Mouse (Mus musculus) kidney, embryonic 16.5 days (tissue): ENCODE results near the gene Epb41l1. TPM values are rescaled to one million over a fixed set of nuclear protein-coding genes. Genes with fewer than 3 reads are reported as not detected.
A peak's percentile ranks its signal among the peaks of the same experiment; 100 is the strongest.
"Not testable (repeated sequence)": the region's sequence is repeated elsewhere in the genome, so short reads cannot be mapped to it uniquely, and the experiment has no call there.

ENCODE experiments used
- ATAC-seq: fragments of 200-750 bp; cut with Nextera tagmentation; 2 replicates; pipeline ENCODE4 v1.8.0; 2017; ENCODE audit warnings: moderate TSS enrichment; ENCODE audit not compliant: low FRiP score, low TSS enrichment
- H3K27ac ChIP-seq: fragments of 300-500 bp; sonication (generic); 2 replicates; pipeline ENCODE4 v1.5.1; 2014; ENCODE audit warnings: low read length
- H3K27me3 ChIP-seq: fragments of 300-500 bp; sonication (generic); 2 replicates; pipeline ENCODE4 v1.6.1; 2014; ENCODE audit warnings: low read length, control low read depth, mixed read lengths; ENCODE audit not compliant: insufficient read depth
- H3K36me3 ChIP-seq: fragments of 300-500 bp; sonication (generic); 2 replicates; pipeline ENCODE4 v1.6.1; 2014; ENCODE audit warnings: low read length, control low read depth, mixed read lengths; ENCODE audit not compliant: insufficient read depth
- H3K4me1 ChIP-seq: fragments of 300-500 bp; sonication (generic); 2 replicates; pipeline ENCODE4 v1.6.1; 2014; ENCODE audit warnings: low read length, control low read depth, mixed read lengths; ENCODE audit not compliant: insufficient read depth
- H3K4me2 ChIP-seq: fragments of 300-500 bp; sonication (generic); replicated peaks from 2 replicates; pipeline ENCODE4 v1.6.1; 2014; ENCODE audit warnings: low read depth, low read length
- H3K4me3 ChIP-seq: fragments of 300-500 bp; sonication (generic); 2 replicates; pipeline ENCODE4 v1.5.1; 2014; ENCODE audit warnings: mild to moderate bottlenecking, low read length
- H3K9ac ChIP-seq: fragments of 300-500 bp; sonication (generic); replicated peaks from 2 replicates; pipeline ENCODE4 v1.6.1; 2014; ENCODE audit warnings: low read length
- H3K9me3 ChIP-seq: fragments of 300-500 bp; sonication (generic); 2 replicates; pipeline ENCODE4 v1.6.1; 2016; ENCODE audit warnings: low read length, control low read depth
- WGBS: fragments of 180-500 bp; shearing (Covaris S2); extraction: QIAGEN DNeasy Blood & Tissue Kit; methylation state at CpG from one replicate; pipeline ENCODE4 v1.1.7; 2014; 5-methylcytosine and 5-hydroxymethylcytosine counted together
- polyA plus RNA-seq: library from polyadenylated mRNA; unstranded; fragments of >200 nt; fragmentation: Nextera tagmentation; extraction: Ambion mirVana; gene quantifications from 2 replicates; pipeline ENCODE4 v1.2.1, GENCODE M21; 2015

Epb41l1 gene
- polyA plus RNA-seq, 1 experiment from 2014 or later, result 2.1 TPM

GRCm38 (mm10) chr2:156512028-156512427 lies 91.3 kb downstream of the Epb41l1 start:
- no peak for ATAC-seq
- H3K36me3 ChIP-seq, result peaks cover 9% of the 10 kb centered on the region; the same call in 1 of the 2 replicates
- 70% methylated on average over 7 of the region's 7 CpGs for WGBS
- no peak overlapping the region for H3K4me2 ChIP-seq
- no peaks in the 10 kb centered on the region for H3K4me1 ChIP-seq
- H3K9ac ChIP-seq, result no peak overlapping the region
- H3K27ac ChIP-seq, result no peak overlapping the region
- no peaks in the 10 kb centered on the region for H3K27me3 ChIP-seq
- no peak overlapping the region for H3K4me3 ChIP-seq
- no peaks in the 10 kb centered on the region for H3K9me3 ChIP-seq

- no peaks in the 10 kb centered on the region for H3K9me3 ChIP-seq
- H3K4me2 ChIP-seq, result no peak overlapping the region
- peaks cover 9% of the 10 kb centered on the region; the same call in 1 of the 2 replicates for H3K36me3 ChIP-seq
- H3K27me3 ChIP-seq, result no peaks in the 10 kb centered on the region
- no peak overlapping the region for H3K27ac ChIP-seq
- 65% methylated on average over 2 of the region's 6 CpGs for WGBS
- no peak overlapping the region for H3K4me3 ChIP-seq
- ATAC-seq, result no peak
- no peak overlapping the region for H3K9ac ChIP-seq
- no peaks in the 10 kb centered on the region for H3K4me1 ChIP-seq
These were observed 91.9 kb downstream of the Epb41l1 start for GRCm38 (mm10) chr2:156512561-156512960.

GRCm38 (mm10) chr2:156515102-156515501 lies 94.4 kb downstream of the Epb41l1 start:
- no peaks in the 10 kb centered on the region for H3K27me3 ChIP-seq
- no peaks in the 10 kb centered on the region for H3K9me3 ChIP-seq
- H3K36me3 ChIP-seq, result 0 out of 2 replicates have a peak, but pooled peaks cover 4% of the 10 kb centered on the region
- no peak overlapping the region for H3K4me3 ChIP-seq
- H3K4me1 ChIP-seq, result no peaks in the 10 kb centered on the region
- WGBS, result 91% methylated on average over 9 of the region's 9 CpGs
- ATAC-seq, result no peak
- H3K9ac ChIP-seq, result no peak overlapping the region
- no peak overlapping the region for H3K27ac ChIP-seq
- H3K4me2 ChIP-seq, result no peak overlapping the region

- no peaks in the 10 kb centered on the region for H3K4me1 ChIP-seq
- WGBS, result 19% methylated on average over 7 of the region's 7 CpGs
- H3K4me2 ChIP-seq, result no peak overlapping the region
- no peak overlapping the region for H3K27ac ChIP-seq
- H3K36me3 ChIP-seq, result 0 out of 2 replicates have a peak, but pooled peaks cover 4% of the 10 kb centered on the region
- ATAC-seq, result peak; percentile 44; the same call in 1 of the 2 replicates
- H3K4me3 ChIP-seq, result no peak overlapping the region
- no peaks in the 10 kb centered on the region for H3K9me3 ChIP-seq
- H3K27me3 ChIP-seq, result no peaks in the 10 kb centered on the region
- no peak overlapping the region for H3K9ac ChIP-seq
These were observed 95.0 kb downstream of the Epb41l1 start for GRCm38 (mm10) chr2:156515565-156516185.

GRCm38 (mm10) chr2:156516678-156517077 lies 96.0 kb downstream of the Epb41l1 start:
- not testable (repeated sequence) for H3K4me2 ChIP-seq, H3K9ac ChIP-seq, H3K4me1 ChIP-seq, H3K4me3 ChIP-seq, H3K27ac ChIP-seq, H3K9me3 ChIP-seq, H3K36me3 ChIP-seq, H3K27me3 ChIP-seq
- ATAC-seq, result peak; percentile 87
- 75% methylated on average over 2 of the region's 2 CpGs for WGBS

- Histone ChIP-seq H3K9me3 (no peaks in the 10 kb centered on the region), H3K4me3 (no peak overlapping the region), H3K4me2 (no peak overlapping the region), H3K27ac (no peak overlapping the region), H3K4me1 (no peaks in the 10 kb centered on the region), H3K36me3 (0 out of 2 replicates have a peak, but pooled peaks cover 7% of the 10 kb centered on the region), H3K27me3 (no peaks in the 10 kb centered on the region), H3K9ac (no peak overlapping the region)
- ATAC-seq, result no peak
- 72% methylated on average over 6 of the region's 6 CpGs for WGBS
These were observed 97.6 kb downstream of the Epb41l1 start for GRCm38 (mm10) chr2:156518306-156518705.

GRCm38 (mm10) chr2:156519584-156519983 lies 98.9 kb downstream of the Epb41l1 start:
- H3K36me3 ChIP-seq, result 0 out of 2 replicates have a peak, but pooled peaks cover 6% of the 10 kb centered on the region
- no peaks in the 10 kb centered on the region for H3K4me1 ChIP-seq
- no peak for ATAC-seq
- no peaks in the 10 kb centered on the region for H3K9me3 ChIP-seq
- WGBS, result 84% methylated on average over 5 of the region's 5 CpGs
- no peaks in the 10 kb centered on the region for H3K27me3 ChIP-seq
- no peak overlapping the region for H3K4me2 ChIP-seq
- no peak overlapping the region for H3K9ac ChIP-seq
- no peak overlapping the region for H3K4me3 ChIP-seq
- no peak overlapping the region for H3K27ac ChIP-seq

- Histone ChIP-seq H3K4me3 (no peak overlapping the region), H3K27ac (no peak overlapping the region), H3K4me2 (no peak overlapping the region), H3K36me3 (0 out of 2 replicates have a peak, but pooled peaks cover 4% of the 10 kb centered on the region), H3K27me3 (no peaks in the 10 kb centered on the region), H3K9ac (no peak overlapping the region), H3K4me1 (no peaks in the 10 kb centered on the region), H3K9me3 (no peaks in the 10 kb centered on the region)
- 86% methylated on average over 11 of the region's 11 CpGs for WGBS
- 0 out of 2 replicates have a peak, but pooled peaks have one; percentile 23 for ATAC-seq
These were observed 102.3 kb downstream of the Epb41l1 start for GRCm38 (mm10) chr2:156522994-156523393.

- WGBS, result 26% methylated on average over 3 of the region's 3 CpGs
- 0 out of 2 replicates have a peak, but pooled peaks cover 4% of the 10 kb centered on the region for H3K36me3 ChIP-seq
- no peak overlapping the region for H3K4me3 ChIP-seq
These were observed 103.4 kb downstream of the Epb41l1 start for GRCm38 (mm10) chr2:156524078-156524477.

GRCm38 (mm10) chr2:156529726-156530125 lies 109.0 kb downstream of the Epb41l1 start:
- no peaks in the 10 kb centered on the region for H3K9me3 ChIP-seq
- 66% methylated on average over 2 of the region's 2 CpGs for WGBS

More at GRCm38 (mm10) chr2:156524078-156524477, 103.4 kb downstream of the Epb41l1 start:
- Histone ChIP-seq H3K9ac (no peak overlapping the region), H3K4me1 (no peaks in the 10 kb centered on the region), H3K27ac (no peak overlapping the region), H3K4me2 (no peak overlapping the region), H3K27me3 (no peaks in the 10 kb centered on the region), H3K9me3 (no peaks in the 10 kb centered on the region)
- ATAC-seq, result 0 out of 2 replicates have a peak, but pooled peaks have one; percentile 27

More at GRCm38 (mm10) chr2:156529726-156530125, 109.0 kb downstream of the Epb41l1 start:
- Histone ChIP-seq H3K27me3 (no peaks in the 10 kb centered on the region), H3K4me2 (no peak overlapping the region), H3K36me3 (peaks cover 4% of the 10 kb centered on the region; the same call in 1 of the 2 replicates), H3K27ac (no peak overlapping the region), H3K4me1 (no peaks in the 10 kb centered on the region), H3K4me3 (no peak overlapping the region), H3K9ac (no peak overlapping the region)
- ATAC-seq, result no peak
